Mouse (Mus musculus): ENCODE data around the gene Gm20422. TPM values are rescaled to one million over a fixed set of nuclear protein-coding genes. Genes with fewer than 3 reads are reported as not detected.

Gm20422 gene
- not detected for polyA plus RNA-seq (2014; fragmentation: Illumina TruSeq; extraction: RNeasy Lipid Tissue Mini Kit (QIAGEN cat#74804))

DNA sequence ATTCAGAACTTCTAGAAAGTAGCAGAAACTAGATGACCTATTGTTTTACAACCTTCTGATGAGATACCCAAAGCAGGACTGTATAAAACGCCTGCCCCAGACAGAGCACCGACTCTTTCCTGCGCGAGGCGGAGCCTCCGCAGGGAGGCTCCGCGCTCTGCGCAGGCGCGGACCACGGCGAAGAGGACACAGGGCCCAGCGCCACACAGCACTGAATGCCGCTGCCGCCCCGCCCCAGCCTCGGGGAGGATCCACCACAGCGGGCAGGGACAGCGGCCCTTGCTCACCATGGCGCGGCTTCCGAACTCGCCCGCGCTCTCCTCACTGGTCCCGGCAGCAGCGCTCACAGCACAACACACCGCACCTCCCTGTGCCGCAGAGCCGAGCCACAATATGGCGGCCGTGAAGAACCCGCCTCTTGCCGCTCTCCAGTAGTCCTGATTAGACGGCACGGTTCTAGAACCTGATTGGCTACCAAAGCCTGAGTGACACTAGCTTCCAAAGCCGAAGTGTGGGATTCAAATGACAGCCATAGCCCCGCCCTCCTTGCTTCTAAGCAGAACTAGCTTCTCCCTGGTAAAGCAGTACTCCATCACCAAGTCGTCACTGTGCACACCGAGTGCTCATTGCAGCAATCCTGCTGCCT, at the start of gene Gm20422:
Gm20422 (minus strand) TSS at position 384 of the 646 bp plus-strand sequence.

DNA sequence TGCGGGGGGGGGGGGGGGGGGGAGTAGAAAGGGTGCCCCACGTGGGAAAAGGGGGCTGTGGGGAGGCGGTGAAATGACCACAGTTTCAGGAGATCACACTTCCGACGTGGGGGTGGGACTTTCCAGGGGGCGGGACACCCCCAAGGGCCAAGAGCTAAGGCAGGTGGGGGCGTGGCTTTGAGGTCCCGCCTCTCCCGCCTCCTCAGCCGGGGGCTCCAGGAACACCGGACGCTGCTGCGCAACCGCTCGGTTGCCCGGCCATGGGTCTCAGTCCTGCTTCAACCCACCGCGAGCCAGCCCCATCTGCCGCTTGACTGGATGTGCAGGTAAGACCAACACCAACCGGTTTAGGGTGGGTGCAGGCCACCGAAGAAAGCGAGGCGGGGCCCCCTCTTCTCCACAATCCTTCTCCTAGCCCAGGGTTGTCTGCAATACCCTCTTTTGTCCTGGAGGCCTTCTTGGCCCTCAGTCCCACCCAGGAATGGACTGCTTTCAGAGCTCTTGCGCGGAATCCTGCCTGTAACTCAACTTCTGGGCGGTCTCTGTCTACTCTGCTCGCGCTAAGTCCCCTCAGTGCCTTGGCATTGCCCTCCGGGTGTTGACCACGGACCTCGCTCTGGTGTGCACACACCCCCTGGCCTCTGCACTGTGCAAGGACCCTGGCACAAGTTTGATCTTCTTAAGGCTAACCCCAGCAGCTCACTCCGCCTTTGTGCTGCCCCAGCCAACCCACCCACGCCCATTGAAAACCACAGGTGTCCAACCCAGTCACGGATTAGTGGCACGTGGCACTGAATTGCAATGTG, 47.9 kb upstream of the Gm20422 start, which contains the start of gene Lpar2:
Lpar2 (plus strand) TSS at position 44 of the 806 bp plus-strand sequence.

DNA sequence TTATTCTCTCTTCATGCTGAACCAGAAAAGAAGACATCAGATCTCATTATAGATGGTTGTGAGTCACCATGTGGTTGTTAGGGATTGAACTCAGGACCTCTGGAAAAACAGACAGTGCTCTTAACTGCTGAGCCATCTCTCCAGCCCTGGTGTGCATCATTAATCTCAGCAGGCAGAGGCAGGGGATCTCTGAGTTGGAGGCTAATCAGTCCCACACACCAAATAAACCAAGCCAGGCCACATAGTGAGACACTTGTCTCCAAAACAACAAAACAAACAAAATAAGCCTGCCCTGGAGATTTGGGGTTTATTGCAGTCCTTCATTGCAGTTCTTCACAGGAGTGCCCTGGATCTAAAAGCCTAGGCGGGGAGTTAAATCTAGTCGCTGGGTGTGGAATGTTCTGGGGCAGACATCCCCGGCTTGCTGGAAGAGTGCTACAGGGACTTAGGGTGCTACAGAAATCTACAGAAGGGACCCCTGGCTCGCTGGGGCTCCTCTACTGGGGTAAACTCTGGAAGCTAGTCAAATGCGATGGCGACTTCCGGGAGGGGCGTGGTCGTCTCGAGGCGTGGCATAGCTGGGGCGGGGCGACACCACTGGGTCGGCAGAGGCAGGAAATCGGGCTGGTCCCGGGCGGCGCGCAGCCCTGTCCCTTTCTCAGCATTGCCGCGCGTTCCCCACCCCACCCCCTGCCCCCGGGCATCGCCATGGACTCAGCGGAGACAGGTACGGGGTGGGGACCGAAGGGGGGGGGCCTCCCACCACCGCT, 33.6 kb upstream of the Gm20422 start, which contains the start of gene Gmip:
Gmip (plus strand) TSS at position 586 of the 770 bp plus-strand sequence.

DNA sequence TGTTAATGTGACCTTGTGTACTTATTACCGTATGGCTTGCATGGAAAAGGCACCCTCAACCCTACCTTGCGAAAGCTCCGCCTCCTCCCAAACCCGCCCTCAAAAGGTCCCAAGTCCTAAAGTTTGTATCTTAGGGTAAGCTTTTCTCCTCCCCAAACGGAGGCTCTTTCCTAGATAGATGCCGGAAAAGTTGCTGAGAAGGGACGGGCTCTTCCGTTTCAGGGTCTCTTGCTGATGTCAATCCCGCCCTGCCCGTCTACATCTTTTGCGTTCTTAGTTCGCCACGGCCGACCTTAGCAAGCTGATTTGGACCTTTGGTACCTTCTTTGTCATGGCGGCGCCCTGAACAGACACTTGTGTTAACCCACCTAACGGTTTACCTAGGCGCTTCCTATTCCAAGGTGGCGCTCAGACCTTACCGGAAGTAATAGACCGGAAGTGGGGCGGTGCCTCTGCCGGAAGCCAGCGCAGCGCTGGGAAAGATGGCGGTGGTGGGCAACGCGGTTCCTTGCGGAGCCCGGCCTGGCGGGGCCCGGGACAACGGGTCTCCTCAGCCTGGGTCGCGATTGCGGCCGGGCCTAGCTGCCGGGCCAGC, 16.2 kb upstream of the Gm20422 start, which contains the start of the genes Atp13a1 and Zfp866:
Atp13a1 (plus strand) TSS at position 391 of the 595 bp plus-strand sequence.
Zfp866 (minus strand) TSS at position 406 of the 595 bp plus-strand sequence.

DNA sequence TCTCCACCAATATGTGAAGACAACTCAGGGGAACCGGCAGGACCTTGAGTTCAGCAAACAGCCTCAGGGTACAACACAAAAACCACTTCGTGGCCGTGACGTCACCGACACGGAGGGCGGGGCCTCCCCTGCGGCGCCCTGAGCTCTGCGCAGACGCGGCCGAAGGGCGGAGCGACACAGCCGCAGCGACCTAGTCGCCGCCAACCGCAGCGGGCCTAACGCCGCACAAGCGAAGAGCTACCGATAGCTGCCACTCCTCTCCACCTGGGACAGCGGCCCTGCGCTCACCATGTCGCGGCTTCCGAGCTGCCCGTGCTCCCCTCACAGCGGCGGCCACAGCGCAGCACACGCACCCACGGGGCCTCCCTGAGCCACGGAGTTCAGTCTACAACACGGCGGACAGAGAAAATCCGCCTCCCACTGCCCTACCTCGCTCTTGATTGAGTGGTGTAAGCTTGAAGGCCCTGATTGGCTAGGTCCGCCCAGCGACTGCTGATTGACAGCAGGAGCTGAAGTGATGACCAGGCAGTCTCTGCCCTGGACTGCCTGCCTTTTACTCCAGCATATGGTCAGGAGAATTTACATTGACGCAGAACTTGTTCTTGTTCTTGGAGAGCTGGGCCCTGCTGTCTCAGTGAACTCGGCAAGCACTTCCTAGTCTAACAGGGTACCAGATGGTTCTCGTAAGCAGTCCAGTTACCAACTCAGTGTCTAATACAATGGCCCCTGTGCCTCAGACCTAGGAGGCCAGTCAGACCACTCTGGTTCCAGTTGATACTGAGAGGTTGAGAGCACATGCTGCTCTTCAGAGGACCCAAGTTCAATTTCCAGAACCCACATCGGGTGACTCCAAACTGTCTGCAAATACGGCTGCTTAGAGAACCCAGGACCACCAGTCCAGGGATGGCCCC, 24.9 kb downstream of the Gm20422 start, which contains the start of gene Zfp963:
Zfp963 (minus strand) TSS at position 427 of the 911 bp plus-strand sequence.

DNA sequence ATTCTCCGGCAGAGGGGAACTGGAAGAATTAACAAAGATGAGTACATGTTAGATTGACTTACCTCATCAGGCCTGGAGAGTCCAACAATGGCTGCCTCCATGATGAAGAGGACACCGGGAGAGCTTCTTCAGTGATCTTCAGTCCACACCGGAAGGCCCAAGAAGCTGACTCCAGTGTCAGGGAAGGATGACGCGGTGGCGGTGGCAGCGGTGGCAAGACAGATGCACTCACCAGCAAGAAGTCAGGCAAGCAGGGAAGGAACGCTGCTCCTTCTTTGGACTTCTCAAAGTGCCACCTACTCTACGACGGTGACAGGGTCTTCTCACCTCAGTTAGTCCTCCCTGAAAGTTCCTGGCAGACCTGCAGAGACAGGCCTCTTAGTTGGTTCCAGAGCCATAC, 64.1 kb downstream of the Gm20422 start, which contains the start of gene Zfp869:
Zfp869 (minus strand) TSS at position 101 of the 400 bp plus-strand sequence.

Other genes starting within 250 kb of the Gm20422 start
- gene Zfp868, start 149.3 kb downstream of the Gm20422 start, polyA plus RNA-seq (2014; fragmentation: Illumina TruSeq; extraction: RNeasy Lipid Tissue Mini Kit (QIAGEN cat#74804)): 72.6 TPM
- gene Zfp964, start 120.4 kb downstream of the Gm20422 start, polyA plus RNA-seq (2014; fragmentation: Illumina TruSeq; extraction: RNeasy Lipid Tissue Mini Kit (QIAGEN cat#74804)): 22.3 TPM
- gene Zfp869, start 64.2 kb downstream of the Gm20422 start, polyA plus RNA-seq (2014; fragmentation: Illumina TruSeq; extraction: RNeasy Lipid Tissue Mini Kit (QIAGEN cat#74804)): 74.4 TPM
- gene Zfp963, start 24.9 kb downstream of the Gm20422 start, polyA plus RNA-seq (2014; fragmentation: Illumina TruSeq; extraction: RNeasy Lipid Tissue Mini Kit (QIAGEN cat#74804)): 16.9 TPM
- gene Atp13a1, start 16.3 kb upstream of the Gm20422 start, polyA plus RNA-seq (2014; fragmentation: Illumina TruSeq; extraction: RNeasy Lipid Tissue Mini Kit (QIAGEN cat#74804)): 1.3 TPM
- 70.2 TPM for gene Zfp866, start 16.3 kb upstream of the Gm20422 start, polyA plus RNA-seq (2014; fragmentation: Illumina TruSeq; extraction: RNeasy Lipid Tissue Mini Kit (QIAGEN cat#74804))
- 1.9 TPM for gene Gmip, start 33.8 kb upstream of the Gm20422 start, polyA plus RNA-seq (2014; fragmentation: Illumina TruSeq; extraction: RNeasy Lipid Tissue Mini Kit (QIAGEN cat#74804))
- gene Lpar2, start 47.5 kb upstream of the Gm20422 start, polyA plus RNA-seq (2014; fragmentation: Illumina TruSeq; extraction: RNeasy Lipid Tissue Mini Kit (QIAGEN cat#74804)): 2.7 TPM
- gene Pbx4, start 57.6 kb upstream of the Gm20422 start, polyA plus RNA-seq (2014; fragmentation: Illumina TruSeq; extraction: RNeasy Lipid Tissue Mini Kit (QIAGEN cat#74804)): 0.91 TPM
- gene Cilp2, start 112.8 kb upstream of the Gm20422 start, polyA plus RNA-seq (2014; fragmentation: Illumina TruSeq; extraction: RNeasy Lipid Tissue Mini Kit (QIAGEN cat#74804)): not detected
- gene Tssk6, start 127.3 kb upstream of the Gm20422 start, polyA plus RNA-seq (2014; fragmentation: Illumina TruSeq; extraction: RNeasy Lipid Tissue Mini Kit (QIAGEN cat#74804)): not detected
- not detected for gene Ndufa13, start 127.7 kb upstream of the Gm20422 start, polyA plus RNA-seq (2014; fragmentation: Illumina TruSeq; extraction: RNeasy Lipid Tissue Mini Kit (QIAGEN cat#74804))
- not detected for gene Yjefn3, start 127.8 kb upstream of the Gm20422 start, polyA plus RNA-seq (2014; fragmentation: Illumina TruSeq; extraction: RNeasy Lipid Tissue Mini Kit (QIAGEN cat#74804))
- gene Gatad2a, start 221.5 kb upstream of the Gm20422 start, polyA plus RNA-seq (2014; fragmentation: Illumina TruSeq; extraction: RNeasy Lipid Tissue Mini Kit (QIAGEN cat#74804)): 8.7 TPM

Measured in ovary, adult 10 weeks (tissue).